Mouse (Mus musculus): ENCODE data around the gene Hoxa5.

- TF ChIP-seq CTCF (IDR thresholded peaks at IDR 0.05; ENCODE audit: control insufficient read depth, insufficient read depth, insufficient replicate concordance, low read depth, low read length) (no peak), POLR2A (IDR thresholded peaks at IDR 0.05; ENCODE audit: control insufficient read depth, low read depth, low read length) (no peak)
These were observed 24.7 kb downstream of the Hoxa5 start for GRCm38 (mm10) chr6:52179690-52180089.

Measured in testis, adult 2 months (tissue).